Mouse (Mus musculus): ENCODE results near the gene Crtac1.

DNA sequence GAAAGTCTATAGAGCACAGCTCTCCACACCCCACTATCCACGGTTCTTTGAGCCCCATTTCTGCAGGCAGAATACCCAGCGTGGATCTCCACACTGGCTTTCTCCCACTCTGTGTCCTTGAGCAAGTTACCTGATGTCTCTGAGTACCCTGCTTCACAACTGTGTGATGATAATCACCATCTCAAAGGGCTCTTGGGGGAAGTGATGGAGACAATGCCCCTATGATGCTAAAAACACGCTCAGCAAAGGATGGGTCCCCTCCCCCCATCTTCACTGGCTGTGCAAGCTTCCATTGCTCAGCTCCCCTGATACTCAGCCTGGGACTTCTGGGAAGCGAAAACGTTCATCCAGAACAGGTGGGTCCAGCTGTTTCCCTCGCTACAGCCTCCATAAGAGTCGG lies 73.2 kb downstream of the Crtac1 start:
- TF ChIP-seq MAFK (IDR thresholded peaks at IDR 0.05; ENCODE audit: insufficient read depth, low read depth, low read length) (no peak), HCFC1 (IDR thresholded peaks at IDR 0.05; ENCODE audit: borderline replicate concordance, insufficient read depth, low read length) (no peak), ZC3H11A (IDR thresholded peaks at IDR 0.05; ENCODE audit: borderline replicate concordance, low read depth, low read length) (no peak), ZNF384 (IDR thresholded peaks at IDR 0.05; ENCODE audit: low read depth, low read length) (no peak), CHD2 (IDR thresholded peaks at IDR 0.05; ENCODE audit: low read depth, low read length) (no peak)

Data from ES-E14 (cell line).